In the genomic region with DNA sequence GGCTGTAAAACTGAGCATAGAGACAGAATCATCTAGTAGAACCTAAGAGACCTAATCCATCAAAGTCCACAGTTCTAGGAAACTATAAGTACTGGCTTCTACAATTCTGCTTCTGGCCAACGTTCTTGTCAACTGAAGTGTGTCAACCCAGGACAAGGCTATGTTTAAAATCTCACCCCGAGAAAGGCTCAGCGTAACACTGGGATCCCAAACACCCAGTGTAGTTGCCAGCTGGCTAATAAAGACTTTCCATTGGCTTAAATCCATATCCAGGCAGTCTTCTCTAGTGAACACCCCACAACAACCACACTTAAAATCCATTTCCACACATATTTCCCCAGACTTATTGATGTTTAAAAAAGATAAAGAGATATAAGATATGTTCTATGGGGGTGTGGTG, we compare ENCODE assay signal across 19 mouse cellular contexts. TPM values are rescaled to one million over a fixed set of nuclear protein-coding genes. Genes with fewer than 3 reads are reported as not detected.
"Had no signal": no experiment of that assay in that cellular context is flagged by ENCODE, and none has a peak within 500 bp of the region (broad histone marks: within the 10 kb centered on the region; RNA-seq: fewer than 3 reads in every experiment).

No protein-coding gene starts in this region.

- H3K9me3 ChIP-seq: limb, embryonic 15.5 days; liver, embryonic 12.5 days; midbrain, embryonic 13.5 days; neural tube, embryonic 15.5 days had no signal

- H3K27me3 ChIP-seq: limb, embryonic 15.5 days; midbrain, embryonic 13.5 days; neural tube, embryonic 15.5 days had no signal

- DNase-seq: kidney, adult 8-10 months; layer of hippocampus, postnatal 36 days; right cerebral cortex, adult 18-20 months; right cerebral cortex, postnatal 25 days; thymus, postnatal 14 days had no signal

- ATAC-seq: liver, embryonic 12.5 days; midbrain, embryonic 13.5 days had no signal

- H3K36me3 ChIP-seq: limb, embryonic 15.5 days; liver, embryonic 12.5 days; midbrain, embryonic 13.5 days; neural tube, embryonic 15.5 days had no signal

- H3K27ac ChIP-seq: limb, embryonic 15.5 days; liver, embryonic 12.5 days; midbrain, embryonic 13.5 days; neural tube, embryonic 15.5 days; stomach, postnatal 0 days had no signal

- H3K4me1 ChIP-seq: limb, embryonic 15.5 days; liver, embryonic 12.5 days; midbrain, embryonic 13.5 days; neural tube, embryonic 15.5 days had no signal

- H3K9ac ChIP-seq: limb, embryonic 15.5 days; liver, embryonic 12.5 days; midbrain, embryonic 13.5 days; neural tube, embryonic 15.5 days had no signal

- H3K4me3 ChIP-seq: limb, embryonic 15.5 days; liver, embryonic 12.5 days; midbrain, embryonic 13.5 days; myocyte; neural tube, embryonic 15.5 days had no signal

- H3K4me2 ChIP-seq: limb, embryonic 15.5 days; liver, embryonic 12.5 days; midbrain, embryonic 13.5 days; neural tube, embryonic 15.5 days had no signal

RNA-seq across cellular contexts. Expression of gene Lcn9, which starts 7.8 kb away (rescaled TPM):
- total RNA-seq: layer of hippocampus, postnatal 36 days; left cerebral cortex, adult 8-10 months; left cerebral cortex, postnatal 25 days; megakaryocyte progenitor cell, adult 5-6 weeks had no signal
- polyA plus RNA-seq: kidney, embryonic 16.5 days; limb, embryonic 11.5 days; limb, embryonic 15.5 days; liver, embryonic 12.5 days; liver, embryonic 16.5 days; lung, embryonic 16.5 days; midbrain, embryonic 13.5 days; myocyte; neural tube, embryonic 11.5 days; neural tube, embryonic 15.5 days; stomach, postnatal 0 days had no signal

RNA-seq across cellular contexts. Expression of gene Glt6d1, which starts 15.1 kb away (rescaled TPM):
- total RNA-seq: layer of hippocampus, postnatal 36 days; left cerebral cortex, adult 8-10 months; left cerebral cortex, postnatal 25 days; megakaryocyte progenitor cell, adult 5-6 weeks had no signal
- polyA plus RNA-seq: kidney, embryonic 16.5 days; limb, embryonic 11.5 days; limb, embryonic 15.5 days; liver, embryonic 12.5 days; liver, embryonic 16.5 days; lung, embryonic 16.5 days; midbrain, embryonic 13.5 days; myocyte; neural tube, embryonic 11.5 days; neural tube, embryonic 15.5 days; stomach, postnatal 0 days had no signal

RNA-seq across cellular contexts. Expression of gene Sohlh1, which starts 16.3 kb away (rescaled TPM):
- total RNA-seq: layer of hippocampus, postnatal 36 days; left cerebral cortex, adult 8-10 months; left cerebral cortex, postnatal 25 days; megakaryocyte progenitor cell, adult 5-6 weeks had no signal
- polyA plus RNA-seq: limb, embryonic 11.5 days; limb, embryonic 15.5 days; liver, embryonic 12.5 days; liver, embryonic 16.5 days; lung, embryonic 16.5 days; midbrain, embryonic 13.5 days; myocyte; neural tube, embryonic 11.5 days; neural tube, embryonic 15.5 days had no signal

RNA-seq across cellular contexts. Expression of gene Kcnt1, which starts 32.7 kb away (rescaled TPM):
- total RNA-seq: megakaryocyte progenitor cell, adult 5-6 weeks had no signal
- polyA plus RNA-seq: liver, embryonic 16.5 days; myocyte had no signal

RNA-seq across cellular contexts. Expression of gene Gm13539, which starts 48.7 kb away (rescaled TPM):
- total RNA-seq: layer of hippocampus, postnatal 36 days; left cerebral cortex, adult 8-10 months; left cerebral cortex, postnatal 25 days; megakaryocyte progenitor cell, adult 5-6 weeks had no signal
- polyA plus RNA-seq: kidney, embryonic 16.5 days; limb, embryonic 15.5 days; liver, embryonic 12.5 days; liver, embryonic 16.5 days; lung, embryonic 16.5 days; midbrain, embryonic 13.5 days; neural tube, embryonic 11.5 days; neural tube, embryonic 15.5 days had no signal
